Mouse (Mus musculus) cerebellum, adult 9-10 months (tissue): ENCODE data around the gene Fermt2.
A peak's percentile ranks its signal among the peaks of the same experiment; 100 is the strongest.

Experiments
- DNase-seq: peaks from one replicate; pipeline ENCODE4 v3.0.0; 2022

Fermt2 gene

DNA sequence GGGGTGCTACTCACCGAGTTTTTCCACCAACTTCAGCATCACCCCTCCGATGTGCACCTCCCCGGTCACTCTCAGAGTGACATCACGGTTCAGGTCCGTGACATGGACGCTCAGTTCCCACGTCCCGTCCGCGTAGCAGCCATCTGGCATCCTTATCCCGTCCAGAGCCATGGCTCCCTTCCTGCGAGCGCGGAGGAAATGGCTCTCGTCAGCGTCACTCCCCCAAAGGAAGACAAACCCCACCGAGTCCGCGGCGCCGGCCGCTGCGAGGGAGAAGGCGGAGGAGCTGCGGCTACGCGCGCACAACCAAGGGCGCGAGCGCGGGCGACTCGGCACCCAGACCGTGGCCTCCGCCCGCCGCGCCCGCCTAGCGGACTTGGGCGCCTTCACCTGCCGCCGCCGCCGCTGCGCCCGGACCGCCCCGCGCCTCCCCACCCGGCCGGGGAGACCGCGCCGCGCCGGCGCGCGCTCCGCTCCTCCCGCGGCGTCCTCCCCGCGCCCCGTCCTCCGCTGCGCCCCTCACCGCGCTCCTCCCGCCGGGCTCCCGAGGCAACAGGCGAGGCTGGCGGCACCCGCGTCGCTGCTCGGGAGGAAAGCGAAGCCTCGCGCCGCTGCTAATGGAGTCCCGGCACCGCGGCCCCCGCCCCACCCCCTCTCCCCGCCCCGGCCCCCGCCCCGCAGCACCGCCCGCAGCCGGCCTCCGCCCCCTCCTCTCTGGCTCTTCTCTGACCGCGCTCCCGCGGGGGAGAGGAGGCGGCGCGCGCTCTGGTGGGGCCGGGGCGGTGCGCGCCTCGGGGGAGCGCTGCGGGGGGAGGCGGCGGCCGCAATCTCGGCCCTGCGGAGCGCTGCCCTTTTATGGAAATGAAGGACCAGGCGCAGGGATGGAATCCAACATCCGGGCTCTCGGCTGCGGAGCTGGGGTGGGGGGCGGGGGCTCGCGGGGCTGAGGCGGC lies at the start of gene Fermt2:
Gene Fermt2, minus strand, starts transcription at position 708 of the 953 bp plus-strand sequence.
- peak; percentile 82 for DNase-seq

DNA sequence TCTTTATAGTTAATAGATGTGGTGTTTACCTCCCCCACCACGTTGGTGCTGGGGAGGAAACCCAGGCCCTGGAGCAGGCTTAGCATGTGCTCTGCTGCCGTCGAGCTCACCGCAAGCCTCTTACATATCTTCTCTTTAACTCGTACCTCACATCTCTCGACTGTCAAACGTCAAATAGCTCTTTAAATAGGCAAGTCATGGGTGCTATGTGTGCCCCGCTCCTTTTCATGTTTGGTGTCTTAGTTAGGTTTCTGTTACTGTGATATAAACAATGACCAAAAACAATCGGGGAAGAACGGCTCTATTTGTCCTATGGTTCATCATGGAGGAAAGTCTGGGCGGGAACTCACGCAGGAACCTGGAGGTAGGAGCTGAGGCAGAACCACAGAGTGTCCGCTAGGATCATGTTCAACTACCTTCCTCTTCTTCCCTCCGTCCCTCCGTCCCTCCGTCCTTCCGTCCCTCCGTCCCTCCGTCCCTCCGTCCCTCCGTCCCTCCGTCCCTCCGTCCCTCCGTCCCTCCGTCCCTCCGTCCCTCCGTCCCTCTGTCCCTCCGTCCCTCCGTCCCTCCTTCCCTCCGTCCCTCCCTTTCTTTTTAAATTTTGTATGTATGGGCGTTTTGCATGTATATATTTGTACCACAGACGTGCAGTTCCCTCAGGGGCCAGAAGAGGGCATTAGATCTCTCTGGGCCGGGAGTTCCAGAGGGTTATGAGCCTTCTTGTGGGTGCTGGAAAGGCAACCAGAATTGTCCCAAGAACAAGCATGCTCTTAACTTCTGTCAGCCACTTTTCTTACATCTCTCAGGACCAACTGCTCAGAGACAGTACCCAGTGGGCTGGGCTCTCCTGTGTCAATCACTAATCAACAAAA lies 36.4 kb upstream of the Fermt2 start:
- peak; percentile 69 for DNase-seq

DNA sequence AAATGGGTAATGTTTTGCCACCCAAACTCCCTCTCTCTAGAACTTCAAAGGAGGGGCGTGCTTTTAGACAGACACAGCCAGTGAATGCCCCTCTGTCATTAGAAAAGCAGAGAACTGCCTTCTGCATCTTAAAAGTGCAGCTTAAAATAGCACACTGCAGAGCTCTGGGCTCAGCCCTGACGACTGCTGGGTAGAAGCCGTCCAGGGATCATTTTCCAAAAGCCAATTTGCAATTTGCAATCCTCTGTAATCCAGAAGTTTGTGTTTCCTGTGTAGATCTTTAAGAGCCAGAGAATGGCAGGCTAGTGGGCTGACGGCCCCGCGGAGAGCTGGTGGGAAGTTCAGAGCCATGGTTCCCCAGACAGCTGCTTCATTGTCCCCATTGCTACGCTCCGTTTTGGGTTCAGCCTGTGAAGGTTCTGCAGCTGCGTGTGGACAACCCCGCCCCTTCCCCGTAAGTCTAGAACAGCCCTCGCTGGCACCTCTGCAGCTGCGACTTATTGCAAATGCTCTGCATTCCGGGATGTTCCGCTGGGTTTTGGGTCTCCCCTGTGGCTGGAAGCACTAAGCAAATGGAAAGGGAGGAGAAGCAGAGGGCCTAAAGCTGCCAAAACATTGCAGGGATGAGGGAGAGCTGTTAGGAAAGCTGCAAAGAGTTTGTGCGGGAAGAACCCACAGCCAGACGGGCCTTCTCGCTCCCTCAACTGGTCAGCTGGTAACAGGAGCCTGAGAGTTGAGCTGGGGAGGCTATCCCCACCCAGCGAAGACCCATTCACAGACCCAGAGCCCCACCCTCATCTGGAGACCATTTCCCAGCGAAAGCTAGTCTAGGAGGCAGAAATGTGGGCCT lies 35.5 kb upstream of the Fermt2 start:
- no peak for DNase-seq

DNA sequence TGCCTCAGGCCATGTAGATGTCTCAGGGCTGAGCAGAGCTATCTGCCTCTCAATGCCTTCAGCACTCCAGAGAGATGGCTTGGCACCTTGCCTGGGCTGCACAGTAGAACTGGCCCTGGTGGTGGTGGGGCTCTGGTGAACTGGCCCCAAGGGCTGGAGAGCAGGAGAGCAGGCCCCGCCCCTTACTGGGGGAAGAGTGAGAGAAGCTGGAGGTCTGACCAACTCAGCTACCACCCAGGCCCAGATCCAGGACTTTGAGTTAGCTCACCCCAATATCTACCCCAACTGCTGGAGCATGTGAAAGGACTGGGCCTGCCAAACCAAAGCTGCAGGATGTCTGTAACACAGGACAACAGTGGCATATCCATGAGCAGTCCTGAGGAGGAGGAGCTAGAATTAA lies 33.7 kb upstream of the Fermt2 start:
- no peak for DNase-seq

DNA sequence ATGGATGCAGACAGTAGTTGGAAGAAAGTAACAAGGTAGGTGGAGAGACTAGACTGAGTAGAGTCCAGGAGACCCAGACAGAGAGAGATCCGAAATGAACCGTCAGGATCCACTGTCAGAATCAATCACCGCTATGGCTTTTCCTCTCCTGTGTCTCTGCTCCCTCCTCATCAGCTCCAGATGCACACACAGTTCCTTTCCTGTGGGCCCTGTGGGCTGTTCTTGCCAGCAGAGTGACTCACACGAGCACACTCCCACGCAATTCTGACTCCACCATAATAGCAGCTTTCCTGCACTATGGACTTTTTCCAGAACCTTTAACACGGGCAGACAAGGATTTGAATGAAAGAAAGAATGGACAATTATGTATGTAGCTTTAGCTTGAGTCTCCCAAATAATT lies 31.8 kb upstream of the Fermt2 start:
- DNase-seq, result no peak

DNA sequence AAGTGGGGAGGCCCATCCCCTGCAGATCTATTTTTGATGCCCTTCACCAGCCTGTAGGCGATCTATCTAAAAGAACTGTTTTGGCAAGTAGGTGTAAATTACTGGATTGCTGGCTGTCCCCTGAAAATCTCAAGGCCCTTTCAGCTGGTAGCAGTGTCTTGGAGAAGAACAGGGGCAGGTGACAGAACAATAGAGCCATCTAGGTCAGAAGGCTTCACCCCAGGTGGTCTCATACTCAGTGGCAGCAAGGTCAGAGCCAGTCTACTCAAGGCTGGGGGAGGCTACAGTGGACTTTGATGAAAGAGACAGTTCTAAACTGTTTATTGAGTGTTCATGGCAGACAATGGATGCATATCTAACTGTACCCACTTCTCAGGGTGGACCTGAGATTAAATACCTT lies 29.1 kb upstream of the Fermt2 start:
- DNase-seq, result no peak

DNA sequence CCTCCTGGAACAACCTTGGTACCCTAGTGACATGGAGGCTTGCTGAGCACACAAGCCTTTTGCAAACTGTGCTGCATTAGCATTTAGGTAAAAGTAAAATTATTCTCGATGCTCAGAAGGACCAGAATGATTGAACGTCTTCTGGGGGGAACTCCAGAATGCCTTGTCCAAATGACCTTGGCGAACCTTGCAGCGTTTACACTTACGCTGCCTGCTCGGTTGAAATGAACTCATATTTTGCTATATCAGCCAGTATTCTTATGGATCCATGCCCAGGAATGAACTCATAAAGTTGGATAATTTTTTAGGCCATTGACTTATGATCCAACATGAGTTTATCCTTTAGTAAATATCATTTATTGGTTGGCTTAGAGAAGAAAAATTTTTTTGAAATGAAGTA lies 24.4 kb upstream of the Fermt2 start:
- no peak for DNase-seq

DNA sequence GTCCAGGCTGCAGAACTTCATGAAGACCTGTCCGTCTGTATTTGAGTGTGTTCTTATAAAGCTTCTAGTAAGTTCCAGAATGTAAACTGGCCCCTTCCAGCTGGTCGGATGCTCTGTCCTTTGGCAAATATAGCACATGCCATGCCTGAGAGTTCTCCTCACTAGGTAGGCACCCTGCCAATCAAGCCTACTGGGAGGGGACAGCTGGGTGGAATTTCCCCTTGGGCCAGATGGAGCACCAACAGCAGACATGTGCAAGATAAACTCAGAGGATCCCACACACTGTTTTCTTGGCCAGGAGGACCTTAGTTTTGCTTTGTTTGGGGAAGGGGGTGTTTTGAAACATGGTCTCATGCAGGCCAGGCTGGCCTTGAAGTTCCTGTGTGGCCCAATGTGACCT lies 23.9 kb upstream of the Fermt2 start:
- peak; percentile 15 for DNase-seq

DNA sequence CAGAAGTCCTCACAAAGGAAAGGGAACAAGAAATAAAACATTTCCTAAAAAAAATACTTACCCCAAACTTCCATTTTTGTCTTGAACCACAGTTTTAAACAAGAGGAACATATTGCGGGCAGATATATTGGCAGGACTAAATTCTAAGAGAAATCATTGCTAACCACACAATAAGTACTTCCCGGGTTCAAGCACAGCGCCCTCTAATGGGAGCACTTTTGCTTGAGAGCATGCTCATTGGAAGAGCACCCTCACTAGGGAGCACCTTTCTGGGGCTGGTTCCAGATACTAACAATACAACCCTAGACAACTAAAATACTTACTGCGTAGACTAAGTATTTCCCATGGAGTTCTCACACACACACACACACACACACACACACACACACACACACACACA lies 22.5 kb upstream of the Fermt2 start:
- DNase-seq, result no peak

DNA sequence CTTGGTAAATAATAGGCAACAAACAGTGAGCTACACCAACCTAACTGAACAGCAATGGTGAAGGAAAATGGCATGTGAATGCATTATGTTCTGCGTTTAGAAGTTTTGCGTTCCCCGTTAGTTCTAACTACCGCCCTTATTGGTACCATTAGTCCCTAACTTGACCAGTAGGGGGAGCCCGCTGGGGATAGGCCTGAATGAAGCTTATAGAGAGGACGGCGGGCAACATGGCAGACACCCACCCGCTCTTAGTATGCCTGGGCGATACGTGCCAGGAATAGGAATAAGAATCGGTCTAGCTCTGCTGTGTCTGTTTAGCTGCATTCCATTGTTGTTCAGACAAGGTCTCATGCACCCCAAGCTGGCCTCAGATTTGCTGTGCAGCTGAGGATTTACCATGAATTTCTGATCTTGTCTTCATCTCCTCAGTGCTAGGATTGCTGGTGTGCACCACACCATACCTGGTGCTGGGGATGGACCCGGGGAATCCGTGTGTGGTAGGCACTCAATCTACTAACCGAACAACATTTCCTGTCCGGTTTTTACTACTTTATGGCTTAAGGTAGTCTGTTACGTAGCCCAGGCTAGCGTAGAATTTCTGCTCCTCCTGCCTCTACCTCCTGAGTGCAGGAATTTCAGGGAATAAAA lies 21.3 kb upstream of the Fermt2 start:
- DNase-seq, result peak; percentile 36

DNA sequence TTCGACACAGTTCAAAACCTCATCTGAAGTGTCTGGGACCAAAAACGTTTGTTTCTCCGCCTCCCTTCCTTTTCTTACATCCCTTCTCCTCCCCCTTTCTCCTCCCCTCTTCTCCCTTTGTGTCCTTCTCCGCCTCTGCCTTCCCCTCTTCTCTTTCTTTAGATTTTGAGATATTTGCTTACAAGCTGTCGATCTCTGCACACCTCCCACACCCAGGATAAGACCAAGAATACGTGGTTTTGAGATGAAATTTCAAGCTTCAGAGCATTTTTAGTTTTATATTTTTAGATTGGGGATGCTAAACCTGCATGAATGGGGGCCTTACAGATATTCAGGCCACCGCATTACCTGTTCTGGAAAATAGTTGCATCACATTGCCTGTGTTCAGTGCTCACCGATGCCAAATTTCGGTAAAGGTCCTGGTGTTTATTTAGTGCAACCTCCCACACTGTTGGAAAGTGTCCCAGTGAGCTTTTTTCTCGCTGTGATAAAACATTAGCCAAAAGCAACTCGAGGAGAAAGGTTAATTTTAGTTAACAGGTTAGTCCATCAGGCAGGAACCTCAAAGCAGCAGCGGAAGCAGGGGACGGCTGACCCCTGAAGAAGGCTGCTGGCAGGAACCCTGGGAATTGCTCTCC lies 20.2 kb upstream of the Fermt2 start:
- DNase-seq, result peak; percentile 46

DNA sequence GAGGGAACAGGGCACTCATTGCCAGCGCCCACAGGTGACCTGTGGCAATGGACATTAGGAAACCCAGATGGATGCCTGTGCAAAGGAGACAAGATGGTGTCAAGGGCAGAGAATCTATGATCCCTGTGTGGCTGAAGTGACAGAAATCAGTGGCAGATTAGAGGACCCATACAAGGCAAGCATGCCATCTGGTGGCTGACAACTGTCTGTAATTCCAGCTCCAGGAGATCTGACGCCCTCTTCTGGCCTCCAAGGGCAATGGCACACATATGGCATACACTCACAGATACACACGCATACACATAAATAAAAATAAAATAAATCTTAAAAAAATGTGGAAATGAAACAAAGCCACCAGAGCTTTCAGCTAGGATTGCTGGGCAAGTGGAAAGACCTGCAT lies 18.2 kb upstream of the Fermt2 start:
- no peak for DNase-seq

DNA sequence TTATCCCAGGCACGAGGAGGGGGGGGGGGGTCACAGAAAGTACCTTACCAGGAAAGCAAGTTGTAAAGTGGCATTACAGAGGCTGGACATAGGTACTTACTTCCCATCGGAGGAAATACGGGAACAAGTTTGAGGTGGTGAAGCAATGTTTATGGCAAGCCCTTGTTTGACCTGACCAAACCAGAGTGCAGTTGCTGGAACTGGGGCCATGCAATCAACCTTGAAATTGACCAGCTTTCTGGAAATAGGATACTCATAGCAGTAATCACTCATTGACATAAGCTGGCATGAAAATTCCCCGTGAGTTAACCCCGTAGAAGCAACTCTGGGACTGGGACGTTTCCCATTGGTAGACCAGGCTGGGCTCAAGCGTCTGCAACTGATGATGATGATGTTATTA lies 15.0 kb upstream of the Fermt2 start:
- DNase-seq, result no peak

DNA sequence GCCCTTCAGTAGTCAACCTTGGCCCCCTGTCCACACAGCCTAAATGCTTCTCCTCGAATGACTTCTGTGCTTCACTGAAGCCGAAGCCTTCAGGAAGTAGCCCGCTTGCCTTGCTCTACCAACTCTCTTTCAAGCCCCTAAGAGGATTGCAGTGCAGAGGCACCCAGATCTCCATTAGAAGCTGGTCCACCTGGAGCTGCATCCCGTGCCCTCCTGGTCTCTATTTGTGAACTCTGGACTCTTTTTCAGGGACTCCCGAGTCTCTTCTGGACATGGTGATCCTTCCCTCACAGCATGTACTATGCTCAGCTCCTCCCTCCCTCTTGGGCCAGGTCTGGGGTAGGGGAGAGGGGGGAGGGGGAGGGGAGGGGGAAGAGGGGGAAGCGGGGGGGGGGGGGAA lies 14.1 kb upstream of the Fermt2 start:
- DNase-seq, result no peak

DNA sequence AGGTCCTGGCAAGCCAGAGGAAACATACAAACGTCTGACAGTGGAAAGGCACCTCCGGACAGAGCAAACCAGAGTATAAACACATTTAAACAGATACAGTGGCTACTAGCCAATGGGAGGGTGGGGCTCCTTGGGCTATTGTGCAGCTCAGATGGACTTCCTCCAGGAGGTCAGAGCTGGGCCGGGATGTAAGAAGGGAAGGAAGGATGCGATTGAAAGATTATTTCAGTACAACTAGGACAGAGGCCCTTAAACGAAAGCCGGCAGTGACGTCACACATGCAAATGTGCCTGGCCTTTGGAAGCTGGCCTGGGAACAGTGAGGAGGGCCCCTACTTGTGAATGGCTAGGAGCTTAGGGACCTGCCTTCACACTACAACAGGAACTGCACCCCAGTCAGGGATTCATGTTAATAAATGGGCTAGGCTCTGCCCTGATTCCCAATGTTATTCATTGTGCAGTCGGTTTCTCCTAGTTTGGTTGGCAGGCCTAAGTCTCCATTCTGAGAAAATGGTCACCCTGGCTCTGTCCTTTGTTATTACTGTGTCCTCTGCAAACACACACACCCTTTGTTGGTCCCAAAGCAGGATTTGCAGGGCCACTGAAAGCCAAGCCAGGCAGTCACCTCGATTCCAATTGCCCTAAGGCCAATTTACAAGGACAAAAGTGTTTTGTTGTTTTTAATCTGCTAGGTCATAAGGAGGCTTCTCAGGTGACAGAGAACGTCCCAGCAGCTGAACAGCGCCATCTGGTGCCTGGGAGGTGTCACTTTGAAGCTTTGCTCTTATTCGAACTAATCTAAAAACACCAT lies 9.9 kb upstream of the Fermt2 start:
- DNase-seq, result peak; percentile 57

DNA sequence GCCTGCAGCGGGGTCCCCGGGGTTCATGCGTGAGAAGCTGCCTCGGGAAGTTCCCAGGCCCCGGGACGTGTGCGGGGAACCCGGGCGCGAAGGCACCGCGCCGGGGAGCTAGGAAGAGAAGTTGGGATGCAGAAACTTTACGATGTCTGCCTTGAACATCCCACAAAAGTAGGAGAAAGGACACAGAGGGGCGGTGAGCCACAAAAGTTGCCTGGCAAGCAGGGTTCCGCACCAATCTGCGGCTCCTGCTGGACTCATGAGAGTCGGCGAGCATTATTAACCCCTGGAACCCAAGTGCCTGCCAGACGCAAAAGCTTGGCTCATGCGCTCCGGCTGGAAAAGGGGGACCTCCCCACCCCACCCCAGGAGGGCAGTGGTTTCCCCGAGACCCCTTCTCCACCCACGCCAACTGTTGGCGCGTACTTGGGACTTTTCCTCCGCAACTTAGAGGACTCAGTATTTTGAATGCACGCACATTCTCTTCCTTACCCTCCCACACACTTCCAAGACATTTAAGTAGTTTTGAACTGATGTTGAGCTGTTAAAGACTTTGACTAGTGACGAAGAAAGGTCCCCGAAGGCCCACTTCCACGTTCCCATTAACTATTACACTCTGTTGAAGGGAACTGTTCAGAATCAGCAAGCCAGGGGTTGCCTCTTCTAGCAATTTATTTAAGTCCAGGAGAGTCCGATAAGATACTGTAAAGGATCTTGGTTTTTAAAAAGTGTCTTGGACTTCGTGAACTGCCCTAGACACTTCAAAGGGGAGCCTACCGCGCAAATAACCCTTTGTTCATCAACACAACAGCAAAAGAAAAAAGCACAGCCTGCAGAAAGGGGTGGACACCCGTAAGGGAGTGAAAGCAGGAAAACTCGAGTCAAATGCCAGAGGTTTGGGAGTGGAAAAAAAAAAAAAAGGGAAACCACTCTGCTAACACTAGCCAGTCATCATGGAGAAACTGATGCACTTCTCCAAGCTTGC lies 737 bp upstream of the Fermt2 start:
- peak; percentile 71 for DNase-seq

DNA sequence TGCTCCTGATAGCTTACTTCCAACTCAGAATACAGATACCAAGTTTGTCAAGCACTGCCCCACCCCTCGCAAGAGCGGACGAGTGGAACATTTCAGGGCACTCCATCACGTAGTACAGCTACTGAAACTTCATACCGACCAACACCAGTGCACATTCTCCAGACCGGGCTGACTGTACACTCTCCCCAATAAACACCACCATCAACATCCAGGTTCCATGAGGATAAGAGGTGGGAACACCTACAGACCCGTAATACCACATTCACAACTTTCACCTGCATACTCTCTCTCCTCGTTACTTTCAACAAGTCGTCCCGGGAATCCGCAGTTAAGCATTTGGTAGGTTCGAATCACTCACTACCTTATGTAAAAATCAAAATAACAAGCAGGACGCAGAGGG lies 1.1 kb downstream of the Fermt2 start:
- DNase-seq, result peak; percentile 51

DNA sequence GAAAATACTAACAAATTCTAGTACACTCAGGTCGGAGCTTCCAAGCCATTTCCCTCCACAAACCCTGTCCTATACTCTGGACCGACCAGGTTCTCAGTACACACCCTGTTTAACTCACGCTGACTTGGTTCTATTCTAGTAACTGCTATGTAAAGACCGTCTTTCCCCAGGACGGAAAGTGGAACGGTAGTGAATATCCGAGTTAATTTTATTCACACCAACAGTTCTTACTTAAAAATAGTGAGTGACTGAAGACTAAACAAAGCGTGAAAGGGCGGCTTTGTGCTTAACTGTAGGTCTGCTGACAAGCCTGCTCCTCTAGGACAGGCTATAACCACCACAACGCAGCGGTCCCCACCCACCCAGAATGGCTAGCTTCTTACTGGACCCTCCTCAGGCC lies 14.1 kb downstream of the Fermt2 start:
- DNase-seq, result no peak

DNA sequence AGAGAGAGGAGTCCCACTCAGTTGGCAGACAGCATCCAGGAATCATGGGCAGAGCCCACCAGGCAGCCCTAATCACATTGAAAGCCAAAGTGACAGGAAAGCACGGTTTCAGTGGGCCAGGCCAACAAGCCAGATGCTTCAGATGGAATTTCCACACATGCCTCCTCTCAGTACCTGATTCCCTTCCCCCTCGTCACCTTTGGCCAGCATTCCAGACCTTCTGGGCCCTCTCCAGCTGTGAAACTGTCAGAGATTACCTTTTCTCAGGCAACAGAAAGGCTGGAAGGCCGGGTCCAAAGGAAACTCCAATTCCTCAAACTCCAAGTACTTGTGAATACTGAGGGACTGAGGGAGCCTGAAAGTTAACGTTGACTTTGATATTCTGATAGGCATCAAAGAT lies 19.1 kb downstream of the Fermt2 start:
- DNase-seq, result no peak

DNA sequence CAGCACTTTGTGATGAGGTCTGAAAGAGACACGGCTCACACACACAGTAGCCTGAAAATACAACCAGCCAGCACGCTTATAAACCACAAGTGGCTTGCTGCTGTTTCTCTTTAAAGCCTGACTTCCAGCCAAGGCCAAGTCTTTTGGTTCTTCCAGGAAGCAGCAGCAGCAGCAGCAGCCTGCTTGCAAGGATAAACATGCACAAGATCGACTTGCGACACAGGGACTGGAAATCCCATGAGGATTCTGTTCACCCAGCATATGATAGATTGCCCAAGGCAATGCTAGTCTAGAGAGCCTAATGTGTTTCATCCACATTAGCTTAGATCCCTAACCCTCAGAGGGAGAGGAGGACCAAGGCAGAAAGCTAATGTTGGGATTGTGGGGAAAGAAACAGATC lies 22.0 kb downstream of the Fermt2 start:
- DNase-seq, result no peak
